In the genomic region with DNA sequence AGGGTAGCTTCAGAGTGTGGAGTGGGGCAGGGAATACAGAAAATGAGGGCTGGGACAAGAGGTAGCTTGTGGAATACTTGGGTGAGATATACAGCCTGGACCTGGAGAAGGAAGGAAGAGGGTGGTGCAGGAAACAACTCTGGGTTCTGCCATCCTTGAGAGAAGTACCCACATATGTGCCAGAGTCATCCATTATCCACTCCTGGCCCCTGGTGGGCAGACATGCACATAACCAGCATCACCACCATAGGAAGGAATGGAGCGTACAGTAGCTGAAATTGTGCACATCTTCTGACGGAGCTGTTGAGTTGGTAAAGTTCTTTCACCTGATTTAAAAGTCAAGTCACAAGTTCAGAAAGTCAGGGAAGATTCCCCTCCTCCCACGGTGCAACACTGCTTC, we compare ENCODE assay signal across 8 mouse cellular contexts.
A peak's percentile ranks its signal among the peaks of the same experiment; 100 is the strongest.
DNase-seq lines count a peak whose midpoint lies in the region; ATAC-seq and TF ChIP-seq lines count a peak whose summit lies in the region.

No protein-coding gene starts in this region.

- no peaks in the 10 kb centered on the region for H3K27me3 ChIP-seq in heart, embryonic 12.5 days (replicated peaks)
- no peaks in the 10 kb centered on the region for H3K27me3 ChIP-seq in thymus, adult 2 months (ENCODE audit: control insufficient read depth, insufficient read depth, low read length)

- ATAC-seq in heart, embryonic 12.5 days (ENCODE audit: insufficient number of reproducible peaks, low FRiP score): no peak

- no peak for TF ChIP-seq CTCF in thymus, adult 2 months (IDR thresholded peaks at IDR 0.05; ENCODE audit: borderline replicate concordance, control insufficient read depth, extremely low read depth, insufficient read depth, low read length, poor library complexity)

- no peak overlapping the region for H3K4me2 ChIP-seq in heart, embryonic 12.5 days

- intact Hi-C loops in gastrocnemius, postnatal 14 days (cut with DNase I; ENCODE audit: low total_unique reads): no loop called here

- no peak overlapping the region for H3K9ac ChIP-seq in heart, embryonic 12.5 days

- H3K4me1 ChIP-seq in heart, embryonic 12.5 days (replicated peaks): no peaks in the 10 kb centered on the region
- H3K4me1 ChIP-seq in thymus, adult 2 months (replicated peaks; ENCODE audit: control insufficient read depth, insufficient read depth, low read length): peaks cover 4% of the 10 kb centered on the region

- no peak overlapping the region for H3K4me3 ChIP-seq in heart, embryonic 12.5 days
- H3K4me3 ChIP-seq in thymus, adult 2 months (ENCODE audit: control insufficient read depth, insufficient read depth, low read length): no peak overlapping the region

- peak; percentile 85 for DNase-seq in heart, adult 11 months
- DNase-seq in thymus, postnatal 4 days: peak; percentile 14
- DNase-seq in thymus, adult 2 months: no peak
- DNase-seq in induced T-regulatory cell, adult 2 months (ENCODE audit: low read depth): peak; percentile 16
- peak; percentile 36 for DNase-seq in naive thymus-derived CD4-positive, alpha-beta T cell, adult 2 months (ENCODE audit: low read depth)
- DNase-seq in gastrocnemius, postnatal 14 days: no peak
- DNase-seq in thymus, postnatal 25 days: no peak

- WGBS in heart, embryonic 12.5 days: 76% methylated on average over 3 of the region's 3 CpGs
- WGBS in thymus, adult 2 months: 52% methylated on average over 3 of the region's 3 CpGs

- TF ChIP-seq POLR2A in thymus, adult 2 months (IDR thresholded peaks at IDR 0.05; ENCODE audit: control insufficient read depth, extremely low read depth, insufficient read depth, low read length, poor library complexity): no peak

- no peaks in the 10 kb centered on the region for H3K9me3 ChIP-seq in heart, embryonic 12.5 days (replicated peaks)

- no peak overlapping the region for H3K27ac ChIP-seq in heart, embryonic 12.5 days (ENCODE audit: poor library complexity, severe bottlenecking)
- no peak overlapping the region for H3K27ac ChIP-seq in thymus, adult 2 months (ENCODE audit: control insufficient read depth, insufficient read depth, low read length)

- H3K36me3 ChIP-seq in heart, embryonic 12.5 days: no peaks in the 10 kb centered on the region
- no peaks in the 10 kb centered on the region for H3K36me3 ChIP-seq in thymus, adult 2 months (ENCODE audit: control insufficient read depth, insufficient read depth, low read length)

Comparison
In these comparisons a context has a peak if more than half of its experiments do, and no peak if none do; other contexts are left out.
1. DNase-seq: peak in heart, adult 11 months (single experiment), thymus, postnatal 4 days (single experiment), induced T-regulatory cell, adult 2 months (single experiment) and naive thymus-derived CD4-positive, alpha-beta T cell, adult 2 months (single experiment); none in thymus, adult 2 months (single experiment), gastrocnemius, postnatal 14 days (single experiment) and thymus, postnatal 25 days (single experiment).